Mouse (Mus musculus) MEL (cell line): ENCODE measurements around the gene Trim38. TPM values are rescaled to one million over a fixed set of nuclear protein-coding genes. Genes with fewer than 3 reads are reported as not detected.

Experiments
- DNase-seq: peaks from one replicate; pipeline ENCODE4 v3.0.0; 2011; ENCODE audit warnings: low read depth, low spot score
- H3K27ac ChIP-seq: 2 replicates; pipeline ENCODE4 v1.5.1; 2012; ENCODE audit warnings: low read depth, mild to moderate bottlenecking, control low read depth, low read length, moderate library complexity; ENCODE audit not compliant: control insufficient read depth
- H3K27me3 ChIP-seq, 2 experiments: fragments of 150-350 bp in 1 of 2; sonication (generic) in 1 of 2; 2 replicates each; pipeline ENCODE4 v1.6.1; 2012; ENCODE audit warnings: low read length in 2 of 2, mild to moderate bottlenecking in 2 of 2, improper control_type of control experiment in 1 of 2, moderate library complexity in 1 of 2; ENCODE audit not compliant: insufficient read depth in 2 of 2, control insufficient read depth in 1 of 2
- H3K36me3 ChIP-seq, 2 experiments: 2 replicates each; pipeline ENCODE4 v1.6.1; 2012 to 2014; ENCODE audit warnings: low read length in 2 of 2, improper control_type of control experiment in 1 of 2, inconsistent platforms in 1 of 2, mild to moderate bottlenecking in 1 of 2; ENCODE audit not compliant: insufficient read depth in 2 of 2, control insufficient read depth in 1 of 2
- H3K4me1 ChIP-seq, 2 experiments: fragments of 150-350 bp in 1 of 2; sonication (generic) in 1 of 2; 2 replicates each; pipeline ENCODE4 v1.6.1; 2012; ENCODE audit warnings: low read length in 2 of 2, improper control_type of control experiment in 1 of 2, mild to moderate bottlenecking in 1 of 2; ENCODE audit not compliant: insufficient read depth in 2 of 2, control insufficient read depth in 1 of 2
- H3K4me3 ChIP-seq, 2 experiments: fragments of 150-350 bp in 1 of 2; sonication (generic) in 1 of 2; 2 replicates each; pipeline ENCODE4 v1.5.1; 2012; ENCODE audit warnings: low read depth in 2 of 2, low read length in 2 of 2, mild to moderate bottlenecking in 2 of 2, moderate library complexity in 2 of 2, control low read depth in 1 of 2, improper control_type of control experiment in 1 of 2; ENCODE audit not compliant: control insufficient read depth in 1 of 2, insufficient read depth in 1 of 2
- H3K79me2 ChIP-seq: 2 replicates; pipeline ENCODE4 v1.6.1; 2012; ENCODE audit warnings: mild to moderate bottlenecking, low read length, moderate library complexity; ENCODE audit not compliant: control insufficient read depth, poor library complexity, insufficient read depth
- H3K9ac ChIP-seq: 2 replicates; pipeline ENCODE4 v1.6.1; 2012; ENCODE audit warnings: low read depth, mild to moderate bottlenecking, control low read depth, low read length, moderate library complexity; ENCODE audit not compliant: control insufficient read depth, poor library complexity, severe bottlenecking
- H3K9me3 ChIP-seq: fragments of 150-350 bp; sonication (generic); replicated peaks from 2 replicates; pipeline ENCODE4 v1.6.1; 2012; ENCODE audit warnings: mild to moderate bottlenecking, low read length, improper control_type of control experiment, moderate library complexity; ENCODE audit not compliant: insufficient read depth
- ETS1 ChIP-seq: IDR thresholded peaks from 2 replicates; pipeline ENCODE4 v1.6.1; 2012; ENCODE audit warnings: low read depth, mild to moderate bottlenecking, inconsistent platforms, low read length, improper control_type of control experiment, moderate library complexity
- MAZ ChIP-seq: IDR thresholded peaks from 2 replicates; pipeline ENCODE4 v1.6.1; 2012; ENCODE audit warnings: low read depth, mild to moderate bottlenecking, inconsistent platforms, low read length, improper control_type of control experiment
- MYB ChIP-seq: IDR thresholded peaks from 2 replicates; pipeline ENCODE4 v1.6.1; 2011; ENCODE audit warnings: mild to moderate bottlenecking, low read depth, low read length, improper control_type of control experiment
- MYC ChIP-seq: IDR thresholded peaks from 2 replicates; pipeline ENCODE4 v1.6.1; 2011; ENCODE audit warnings: low read depth, mild to moderate bottlenecking, low read length, improper control_type of control experiment, moderate library complexity
- POLR2AphosphoS5 ChIP-seq: IDR thresholded peaks from 2 replicates; pipeline ENCODE4 v1.6.1; 2012; ENCODE audit warnings: low read depth, borderline replicate concordance, mild to moderate bottlenecking, inconsistent platforms, low read length, moderate library complexity, mixed read lengths
- SMC3 ChIP-seq: IDR thresholded peaks from 2 replicates; pipeline ENCODE4 v1.6.1; 2011; ENCODE audit warnings: low read depth, low read length, improper control_type of control experiment
- TBP ChIP-seq: IDR thresholded peaks from 2 replicates; pipeline ENCODE4 v1.8.0; 2011; ENCODE audit warnings: low read depth, low read length, improper control_type of control experiment
- UBTF ChIP-seq: IDR thresholded peaks from 2 replicates; pipeline ENCODE4 v1.6.1; 2012; ENCODE audit warnings: low read depth, mild to moderate bottlenecking, inconsistent platforms, low read length, improper control_type of control experiment, moderate library complexity, borderline replicate concordance; ENCODE audit not compliant: insufficient read depth
- ZMIZ1 ChIP-seq: IDR thresholded peaks from 2 replicates; pipeline ENCODE4 v1.6.1; 2012; ENCODE audit warnings: low read depth, mild to moderate bottlenecking, inconsistent platforms, low read length, improper control_type of control experiment, moderate library complexity
- polyA plus RNA-seq, 2 experiments: library from polyadenylated mRNA; stranded (reverse) in 1 of 2; unstranded in 1 of 2; fragments of >175 nt in 1 of 2; fragments of >200 nt in 1 of 2; gene quantifications; 2 replicates each; pipeline versions ENCODE4 v1.2.1 to v1.2.4; 2012; ENCODE audit warnings: low replicate concordance in 2 of 2, low read depth in 1 of 2; ENCODE audit not compliant: insufficient read length in 2 of 2, insufficient read depth in 1 of 2, missing spikeins in 1 of 2
- total RNA-seq: library from RNA; depleted of rRNA; stranded (reverse); fragments of 300-350 nt; gene quantifications from 2 replicates; pipeline ENCODE4 v1.2.3, GENCODE M21; 2012

The Trim38 gene
- total and polyA plus RNA-seq, 3 experiments, result not detected

- Histone ChIP-seq H3K9ac (no peak overlapping the region; the same call in 1 of the 2 replicates), H3K27ac (no peak overlapping the region), H3K9me3 (no peaks in the 10 kb centered on the region), H3K27me3 (no peaks in the 10 kb centered on the region), H3K4me1 (peaks cover 7 to 23% of the 10 kb centered on the region in 2 experiments), H3K79me2 (no peaks in the 10 kb centered on the region), H3K36me3 (peaks cover 0 to 15% of the 10 kb centered on the region in 2 experiments; a peak in 2 of 4 replicates), H3K4me3 (no peak overlapping the region)
- TF ChIP-seq ETS1, result 0 out of 2 replicates have a peak, but pooled peaks have one; percentile 3
- no peak for TF ChIP-seq ZMIZ1
- peak; percentile 36 for DNase-seq
These were observed 44.5 kb upstream of the Trim38 start for GRCm38 (mm10) chr13:23725213-23725612.

GRCm38 (mm10) chr13:23728472-23729191 lies 41.1 kb upstream of the Trim38 start:
- H3K4me3 ChIP-seq, result no peak overlapping the region
- H3K9ac ChIP-seq, result no peak overlapping the region
- H3K4me1 ChIP-seq, result peaks cover 7 to 14% of the 10 kb centered on the region in 2 experiments
- no peaks in the 10 kb centered on the region for H3K9me3 ChIP-seq
- DNase-seq, result no peak
- peaks cover 0 to 14% of the 10 kb centered on the region in 2 experiments; a peak in 2 of 4 replicates for H3K36me3 ChIP-seq
- H3K79me2 ChIP-seq, result no peaks in the 10 kb centered on the region
- no peaks in the 10 kb centered on the region for H3K27me3 ChIP-seq
- H3K27ac ChIP-seq, result no peak overlapping the region
- TF ChIP-seq TBP (no peak), MYB (no peak), SMC3 (no peak), POLR2AphosphoS5 (no peak)

DNA sequence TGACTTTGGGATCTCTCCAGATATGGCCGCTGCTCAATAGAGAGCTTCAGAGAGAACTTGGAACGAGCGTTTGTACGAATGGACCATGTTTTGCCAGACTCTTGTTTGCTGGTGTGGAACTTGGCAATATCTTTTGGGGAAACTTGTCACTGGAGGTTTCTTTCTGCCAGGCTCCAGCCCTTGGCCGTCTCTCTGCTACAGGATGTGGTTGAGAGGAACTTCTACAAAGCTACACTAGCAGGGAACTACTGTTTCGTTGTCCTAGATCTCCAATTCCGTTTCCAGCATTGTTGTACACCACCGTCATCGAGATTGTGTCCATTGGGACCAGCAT lies 40.6 kb upstream of the Trim38 start:
- Histone ChIP-seq H3K9ac (no peak overlapping the region), H3K79me2 (no peaks in the 10 kb centered on the region), H3K4me3 (no peak overlapping the region), H3K4me1 (peaks cover 3 to 9% of the 10 kb centered on the region in 2 experiments)
- TF ChIP-seq MAZ (no peak), MYB (no peak), UBTF (no peak), MYC (no peak)
- TF ChIP-seq, all 39 proteins: peak for 0
- H3K27ac ChIP-seq, result no peak overlapping the region
- peaks cover 0 to 9% of the 10 kb centered on the region in 2 experiments; a peak in 2 of 4 replicates for H3K36me3 ChIP-seq
- no peak for DNase-seq
- no peaks in the 10 kb centered on the region for H3K27me3 ChIP-seq
- H3K9me3 ChIP-seq, result no peaks in the 10 kb centered on the region
